Mouse (Mus musculus) cerebellum, adult 2 months (tissue): ENCODE measurements around the gene Cyp4a30b.
"Not testable (repeated sequence)": the region's sequence is repeated elsewhere in the genome, so short reads cannot be mapped to it uniquely, and the experiment has no call there.

Source experiments
- CTCF ChIP-seq: fragments of 200-500 bp; IDR thresholded peaks from 2 replicates; pipeline ENCODE4 v1.5.1; 2011; ENCODE audit warnings: low read depth, mild to moderate bottlenecking, control low read depth, low read length, moderate library complexity, borderline replicate concordance; ENCODE audit not compliant: insufficient read depth
- POLR2A ChIP-seq: fragments of 200-500 bp; IDR thresholded peaks from 2 replicates; pipeline ENCODE4 v1.6.1; 2011; ENCODE audit warnings: low read length, control low read depth, borderline replicate concordance; ENCODE audit not compliant: insufficient read depth

- TF ChIP-seq CTCF, POLR2A: not testable (repeated sequence)
Measured at GRCm38 (mm10) chr4:115473585-115473984, 21.2 kb downstream of the Cyp4a30b start.
